Mouse (Mus musculus) limb, embryonic 13.5 days (tissue): ENCODE data around the gene Pafah1b3. TPM values are rescaled to one million over a fixed set of nuclear protein-coding genes. Genes with fewer than 3 reads are reported as not detected.

Experiments used
- ATAC-seq: fragments of 200-750 bp; cut with Nextera tagmentation; 2 replicates; pipeline ENCODE4 v1.8.0; 2017; ENCODE audit warnings: low read depth, moderate number of reproducible peaks, moderate TSS enrichment; ENCODE audit not compliant: low FRiP score
- H3K27ac ChIP-seq: fragments of 300-500 bp; sonication (generic); 2 replicates; pipeline ENCODE4 v1.5.1; 2015; ENCODE audit warnings: inconsistent platforms, mild to moderate bottlenecking, moderate library complexity
- H3K27me3 ChIP-seq: fragments of 300-500 bp; sonication (generic); 2 replicates; pipeline ENCODE4 v1.6.1; 2015; ENCODE audit warnings: mild to moderate bottlenecking, inconsistent platforms
- H3K36me3 ChIP-seq: fragments of 300-500 bp; sonication (generic); 2 replicates; pipeline ENCODE4 v1.6.1; 2015; ENCODE audit warnings: inconsistent platforms, mild to moderate bottlenecking, moderate library complexity
- H3K4me1 ChIP-seq: fragments of 300-500 bp; sonication (generic); 2 replicates; pipeline ENCODE4 v1.6.1; 2015; ENCODE audit warnings: inconsistent platforms
- H3K4me2 ChIP-seq: fragments of 300-500 bp; sonication (generic); replicated peaks from 2 replicates; pipeline ENCODE4 v1.6.1; 2015; ENCODE audit warnings: inconsistent platforms, mild to moderate bottlenecking, moderate library complexity
- H3K4me3 ChIP-seq: fragments of 300-500 bp; sonication (generic); 2 replicates; pipeline ENCODE4 v1.5.1; 2015; ENCODE audit warnings: moderate library complexity, mild to moderate bottlenecking, inconsistent platforms
- H3K9ac ChIP-seq: fragments of 300-500 bp; sonication (generic); 2 replicates; pipeline ENCODE4 v1.6.1; 2015; ENCODE audit warnings: mild to moderate bottlenecking, inconsistent platforms
- H3K9me3 ChIP-seq: fragments of 300-500 bp; sonication (generic); 2 replicates; pipeline ENCODE4 v1.6.1; 2016; ENCODE audit warnings: inconsistent platforms
- WGBS: fragments of 180-500 bp; shearing (Covaris S2); methylation state at CpG from one replicate; pipeline ENCODE4 v1.1.7; 2015; 5-methylcytosine and 5-hydroxymethylcytosine counted together
- polyA plus RNA-seq: library from polyadenylated mRNA; unstranded; fragments of >200 nt; fragmentation: Nextera tagmentation; extraction: Ambion mirVana; gene quantifications from 2 replicates; pipeline ENCODE4 v1.2.1, GENCODE M21; 2015

The Pafah1b3 gene
- polyA plus RNA-seq, 1 experiment from 2014 or later, result 281 TPM

DNA sequence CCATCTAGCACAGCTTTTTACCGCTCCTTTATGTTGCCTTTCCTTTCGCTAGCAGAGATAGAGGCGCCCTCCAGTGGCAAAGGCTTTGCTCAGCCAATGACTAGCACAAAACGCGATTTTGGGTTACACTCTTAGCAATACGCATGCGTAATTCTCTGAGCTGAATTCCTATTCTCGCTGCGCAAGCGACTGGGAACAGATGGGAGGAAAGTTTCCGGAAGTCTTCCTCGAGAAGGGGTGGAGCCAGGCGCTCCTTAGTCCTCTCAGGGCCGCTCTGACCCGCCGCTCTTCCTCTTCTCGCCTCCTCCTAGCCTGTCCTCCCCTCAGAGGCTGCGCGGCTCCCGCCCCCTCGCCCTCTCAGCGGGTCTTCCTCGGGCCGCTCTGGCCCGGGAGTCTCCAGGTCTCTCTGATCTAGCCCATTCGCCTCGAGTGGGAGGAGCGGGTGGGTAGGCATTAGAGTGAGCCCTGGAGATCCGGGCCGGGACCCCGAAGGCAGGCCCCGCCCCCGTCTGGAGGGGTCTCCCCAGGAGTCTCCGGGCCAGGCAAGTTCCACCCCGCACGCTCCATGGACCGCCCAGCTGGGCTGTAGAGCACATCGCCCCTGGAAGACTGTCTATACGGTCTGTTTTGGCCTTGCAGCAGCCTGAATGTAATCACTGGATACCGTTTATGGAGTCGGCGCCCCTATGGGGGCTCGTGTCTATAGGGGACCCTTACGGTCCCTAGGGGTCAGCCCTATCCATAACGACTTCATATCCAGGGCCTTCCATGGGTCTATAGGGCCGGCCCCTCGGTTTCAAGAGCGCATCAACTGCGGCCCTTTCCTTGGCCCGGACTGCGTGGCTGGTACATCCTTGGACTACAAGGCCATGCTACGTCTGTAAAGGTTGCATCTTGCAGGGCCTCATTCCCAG lies 19.0 kb upstream of the Pafah1b3 start, which contains the start of gene Megf8:
Megf8 (plus strand) TSS at position 633 of the 914 bp plus-strand sequence.
- WGBS, result 1% methylated on average over 52 of the region's 52 CpGs
- ATAC-seq, result peak; percentile 98
- peaks cover 45% of the 10 kb centered on the region for H3K4me1 ChIP-seq
- H3K27me3 ChIP-seq, result peaks cover 44% of the 10 kb centered on the region
- H3K9ac ChIP-seq, result peak within 1 kb of the TSS; percentile 91
- peak within 1 kb of the TSS; percentile 88 for H3K27ac ChIP-seq
- peak within 1 kb of the TSS; percentile 99 for H3K4me2 ChIP-seq
- H3K4me3 ChIP-seq, result peak within 1 kb of the TSS; percentile 74
- H3K9me3 ChIP-seq, result no peaks in the 10 kb centered on the region
- peaks cover 3% of the 10 kb centered on the region; the same call in 1 of the 2 replicates for H3K36me3 ChIP-seq

GRCm38 (mm10) chr7:25315306-25316041 lies 17.7 kb upstream of the Pafah1b3 start:
- Histone ChIP-seq H3K4me2 (peak overlapping the region; percentile 83), H3K9me3 (no peaks in the 10 kb centered on the region), H3K36me3 (peaks cover 3% of the 10 kb centered on the region; the same call in 1 of the 2 replicates), H3K27ac (no peak overlapping the region), H3K9ac (peak overlapping the region; percentile 68), H3K4me1 (peaks cover 36% of the 10 kb centered on the region), H3K27me3 (peaks cover 54% of the 10 kb centered on the region), H3K4me3 (peak overlapping the region; percentile 74)
- under 1% methylated on average over 69 of the region's 69 CpGs for WGBS
- no peak for ATAC-seq

GRCm38 (mm10) chr7:25314606-25315305 lies 17.0 kb upstream of the Pafah1b3 start:
- peaks cover 54% of the 10 kb centered on the region for H3K27me3 ChIP-seq
- no peaks in the 10 kb centered on the region for H3K36me3 ChIP-seq
- H3K9me3 ChIP-seq, result no peaks in the 10 kb centered on the region
- H3K4me1 ChIP-seq, result peaks cover 36% of the 10 kb centered on the region
- ATAC-seq, result no peak
- 1% methylated on average over 39 of the region's 51 CpGs for WGBS
- H3K4me3 ChIP-seq, result peak overlapping the region; percentile 74
- H3K9ac ChIP-seq, result peak overlapping the region; percentile 68
- peak overlapping the region; percentile 83 for H3K4me2 ChIP-seq
- H3K27ac ChIP-seq, result no peak overlapping the region

DNA sequence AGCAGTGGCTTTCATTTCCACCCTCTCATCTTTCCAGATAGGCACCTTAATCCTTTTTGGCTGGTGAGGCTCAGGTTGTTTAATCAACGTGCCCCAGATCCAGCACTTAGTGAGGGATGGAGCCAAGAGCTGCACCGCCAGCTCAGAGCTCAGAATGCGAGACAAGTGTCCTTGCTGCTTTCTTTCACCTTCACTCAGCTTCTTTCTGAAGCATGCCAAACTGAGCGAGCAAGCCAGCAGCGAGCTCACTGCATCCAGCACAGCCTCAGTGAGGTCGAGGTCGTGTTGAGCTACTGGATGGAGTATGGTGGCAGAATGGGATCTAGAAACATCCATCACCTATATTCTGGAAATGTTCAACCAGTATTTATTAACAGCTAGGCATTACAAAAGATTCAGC lies 15.5 kb upstream of the Pafah1b3 start:
- no peaks in the 10 kb centered on the region for H3K9me3 ChIP-seq
- H3K27ac ChIP-seq, result no peak overlapping the region
- H3K9ac ChIP-seq, result no peak overlapping the region
- ATAC-seq, result no peak
- peaks cover 68% of the 10 kb centered on the region for H3K27me3 ChIP-seq
- no peak overlapping the region for H3K4me2 ChIP-seq
- WGBS, result 51% methylated on average over 7 of the region's 7 CpGs
- peaks cover 31% of the 10 kb centered on the region for H3K4me1 ChIP-seq
- no peaks in the 10 kb centered on the region for H3K36me3 ChIP-seq
- no peak overlapping the region for H3K4me3 ChIP-seq

DNA sequence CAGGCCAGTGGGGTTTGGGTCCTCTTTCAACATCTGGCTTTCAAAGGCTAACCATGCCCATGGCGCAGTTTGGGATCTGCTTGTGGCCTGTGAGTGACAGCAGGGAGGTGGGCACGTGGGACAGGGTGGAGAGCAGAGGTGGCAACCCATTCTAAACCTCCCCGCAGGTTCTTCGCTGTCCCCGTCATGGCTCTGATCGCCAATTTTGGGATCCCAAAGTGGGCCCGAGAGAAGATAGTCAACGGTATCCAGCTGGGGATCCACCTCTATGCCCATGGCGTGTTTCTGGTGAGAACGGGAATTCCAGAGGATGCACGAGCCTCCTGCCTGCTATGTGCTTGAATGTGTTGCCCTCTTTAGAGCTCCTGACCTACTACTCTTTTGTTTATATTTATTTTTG lies 13.4 kb upstream of the Pafah1b3 start:
- H3K4me3 ChIP-seq, result no peak overlapping the region
- no peaks in the 10 kb centered on the region for H3K36me3 ChIP-seq
- H3K9ac ChIP-seq, result no peak overlapping the region
- no peak for ATAC-seq
- H3K4me2 ChIP-seq, result no peak overlapping the region
- no peak overlapping the region for H3K27ac ChIP-seq
- 85% methylated on average over 11 of the region's 11 CpGs for WGBS
- peaks cover 21% of the 10 kb centered on the region for H3K4me1 ChIP-seq
- H3K27me3 ChIP-seq, result peaks cover 83% of the 10 kb centered on the region
- no peaks in the 10 kb centered on the region for H3K9me3 ChIP-seq

DNA sequence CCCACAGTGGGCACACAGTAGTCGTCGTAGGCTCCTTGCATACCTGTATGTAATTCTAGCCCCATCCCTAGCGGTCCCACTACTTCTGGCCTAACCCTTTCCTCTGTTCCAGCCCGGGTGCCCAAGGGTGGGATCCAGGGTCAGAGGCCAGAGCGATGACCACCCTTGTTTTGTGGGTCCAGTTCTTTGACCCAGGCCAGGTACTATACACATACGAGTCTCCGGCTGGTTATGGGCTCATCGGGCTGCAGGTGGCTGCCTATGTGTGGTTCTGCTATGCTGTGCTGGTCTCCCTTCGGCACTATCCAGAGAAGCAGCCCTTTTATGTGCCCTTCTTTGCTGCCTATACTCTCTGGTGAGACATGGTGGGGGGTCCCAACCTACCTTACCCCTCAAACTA lies 11.6 kb upstream of the Pafah1b3 start:
- ATAC-seq, result no peak
- Histone ChIP-seq H3K9ac (no peak overlapping the region), H3K27ac (no peak overlapping the region), H3K9me3 (no peaks in the 10 kb centered on the region), H3K27me3 (peaks cover 74% of the 10 kb centered on the region), H3K4me1 (peaks cover 13% of the 10 kb centered on the region), H3K4me3 (no peak overlapping the region), H3K36me3 (no peaks in the 10 kb centered on the region), H3K4me2 (no peak overlapping the region)
- WGBS, result 86% methylated on average over 9 of the region's 9 CpGs

- no peak for ATAC-seq
- Histone ChIP-seq H3K9me3 (no peaks in the 10 kb centered on the region), H3K4me1 (peaks cover 10% of the 10 kb centered on the region), H3K27me3 (peaks cover 69% of the 10 kb centered on the region), H3K36me3 (no peaks in the 10 kb centered on the region), H3K27ac (no peak overlapping the region), H3K4me3 (no peak overlapping the region), H3K4me2 (no peak overlapping the region), H3K9ac (no peak overlapping the region)
- 58% methylated on average over 17 of the region's 17 CpGs for WGBS
Measured at GRCm38 (mm10) chr7:25308702-25309318, 11.0 kb upstream of the Pafah1b3 start.

- no peak for ATAC-seq
- no peak overlapping the region; the same call in 1 of the 2 replicates for H3K4me2 ChIP-seq
- no peaks in the 10 kb centered on the region for H3K36me3 ChIP-seq
- 41% methylated on average over 2 of the region's 2 CpGs for WGBS
- no peaks in the 10 kb centered on the region for H3K9me3 ChIP-seq
- peaks cover 54% of the 10 kb centered on the region for H3K27me3 ChIP-seq
- no peak overlapping the region for H3K27ac ChIP-seq
- no peak overlapping the region for H3K9ac ChIP-seq
- peaks cover 10% of the 10 kb centered on the region for H3K4me1 ChIP-seq
- no peak overlapping the region for H3K4me3 ChIP-seq
Measured at GRCm38 (mm10) chr7:25306614-25306996, 8.8 kb upstream of the Pafah1b3 start.

DNA sequence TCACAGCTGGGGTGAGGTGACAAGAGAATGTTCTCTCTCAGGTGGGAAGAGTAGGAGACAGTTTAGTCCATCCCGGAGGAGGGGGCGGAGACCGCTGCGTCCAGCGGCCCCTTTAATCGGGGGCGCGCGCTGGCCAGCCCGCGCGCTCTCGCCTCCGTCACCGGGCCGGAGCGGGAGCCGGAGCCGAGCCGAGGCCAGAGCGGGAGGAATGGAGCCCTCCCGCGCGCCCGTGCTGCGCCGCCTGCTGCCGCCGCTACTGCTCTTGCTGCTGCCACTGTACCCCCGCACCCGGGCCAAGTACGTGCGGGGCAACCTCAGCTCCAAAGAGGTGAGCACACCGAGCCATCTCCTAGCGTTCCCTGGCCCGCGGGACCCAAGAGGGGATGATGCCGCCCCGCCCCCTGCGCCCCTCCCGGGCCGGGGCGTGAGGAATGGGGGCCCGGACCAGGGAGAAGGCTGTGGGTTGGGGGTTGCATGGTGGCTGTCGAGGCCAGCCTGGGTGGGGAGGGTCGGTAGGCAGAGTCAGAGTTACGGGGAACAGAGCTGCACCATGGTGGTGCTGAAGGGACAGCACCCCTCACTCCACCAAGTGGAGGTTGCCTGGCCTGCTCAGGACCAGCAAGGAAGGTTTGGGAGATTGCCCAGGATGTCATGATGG lies 8.3 kb upstream of the Pafah1b3 start, which contains the start of gene Tmem145:
Tmem145 (plus strand) TSS at position 151 of the 658 bp plus-strand sequence.
- no peak within 1 kb of the TSS; the same call in 1 of the 2 replicates for H3K27ac ChIP-seq
- ATAC-seq, result peak; percentile 89
- no peaks in the 10 kb centered on the region for H3K9me3 ChIP-seq
- H3K27me3 ChIP-seq, result peaks cover 49% of the 10 kb centered on the region
- peak within 1 kb of the TSS; percentile 55 for H3K9ac ChIP-seq
- peak within 1 kb of the TSS; percentile 95 for H3K4me2 ChIP-seq
- H3K4me3 ChIP-seq, result peak within 1 kb of the TSS; percentile 55
- peaks cover 10% of the 10 kb centered on the region for H3K4me1 ChIP-seq
- no peaks in the 10 kb centered on the region for H3K36me3 ChIP-seq
- under 1% methylated on average over 31 of the region's 47 CpGs for WGBS

- peak overlapping the region; percentile 55; the same call in 1 of the 2 replicates for H3K9ac ChIP-seq
- peak overlapping the region; percentile 55 for H3K4me3 ChIP-seq
- H3K36me3 ChIP-seq, result no peaks in the 10 kb centered on the region
- peaks cover 10% of the 10 kb centered on the region for H3K4me1 ChIP-seq
- no peaks in the 10 kb centered on the region for H3K9me3 ChIP-seq
- H3K4me2 ChIP-seq, result peak overlapping the region; percentile 95
- ATAC-seq, result no peak
- peaks cover 47% of the 10 kb centered on the region for H3K27me3 ChIP-seq
- no peak overlapping the region for H3K27ac ChIP-seq
- WGBS, result 0% methylated on average over 2 of the region's 2 CpGs
Measured at GRCm38 (mm10) chr7:25305481-25305880, 7.7 kb upstream of the Pafah1b3 start.

GRCm38 (mm10) chr7:25303685-25304006 lies 5.9 kb upstream of the Pafah1b3 start:
- Histone ChIP-seq H3K27ac (no peak overlapping the region), H3K27me3 (peaks cover 36% of the 10 kb centered on the region)
- 71% methylated on average over 3 of the region's 3 CpGs for WGBS

More at GRCm38 (mm10) chr7:25303685-25304006, 5.9 kb upstream of the Pafah1b3 start:
- H3K36me3 ChIP-seq, result no peaks in the 10 kb centered on the region
- peaks cover 11% of the 10 kb centered on the region for H3K4me1 ChIP-seq
- no peak overlapping the region for H3K9ac ChIP-seq
- H3K4me2 ChIP-seq, result no peak overlapping the region
- no peaks in the 10 kb centered on the region for H3K9me3 ChIP-seq
- H3K4me3 ChIP-seq, result no peak overlapping the region
- no peak for ATAC-seq
